Mouse (Mus musculus): ENCODE measurements around the gene Scn10a. TPM values are rescaled to one million over a fixed set of nuclear protein-coding genes. Genes with fewer than 3 reads are reported as not detected.

Gene Scn10a
- total RNA-seq, 2 experiments from 2014 or later: 0.09 to 0.11 TPM

GRCm38 (mm10) chr9:119646942-119647547, 72.1 kb downstream of the Scn10a start:
- intact Hi-C loops (cut with DNase I): loop anchor here (1.0 to 10.0 kb wide), 2 partner anchors 104 to 238 kb away; no protein-coding TSS in a partner anchor
- peak; percentile 44 to 52 for DNase-seq (ENCODE audit: low spot score in 2 of 2)

- intact Hi-C loops (cut with DNase I): loop anchor here (10.0 kb wide), 1 partner anchor 243 kb away; no protein-coding TSS in a partner anchor
- DNase-seq (ENCODE audit: low spot score in 2 of 2): no peak
These were observed 77.1 kb downstream of the Scn10a start for GRCm38 (mm10) chr9:119641985-119642384.

- no peak for DNase-seq (ENCODE audit: low spot score in 2 of 2)
- intact Hi-C loops (cut with DNase I): no loop called here
These were observed 84.8 kb downstream of the Scn10a start for GRCm38 (mm10) chr9:119634216-119634843.

GRCm38 (mm10) chr9:119633475-119633874, 85.6 kb downstream of the Scn10a start:
- intact Hi-C loops (cut with DNase I): no loop called here
- no peak for DNase-seq (ENCODE audit: low spot score in 2 of 2)

- peak in 1 of 2 experiments; percentile 5 for DNase-seq (ENCODE audit: low spot score in 2 of 2)
- intact Hi-C loops (cut with DNase I): no loop called here
These were observed 86.3 kb downstream of the Scn10a start for GRCm38 (mm10) chr9:119632801-119633200.

- DNase-seq (ENCODE audit: low spot score in 2 of 2): no peak
These were observed 87.1 kb downstream of the Scn10a start for GRCm38 (mm10) chr9:119631899-119632533.

GRCm38 (mm10) chr9:119631393-119631898, 87.7 kb downstream of the Scn10a start:
- intact Hi-C loops (cut with DNase I): no loop called here
- DNase-seq (ENCODE audit: low spot score in 2 of 2): no peak

More at GRCm38 (mm10) chr9:119631899-119632533, 87.1 kb downstream of the Scn10a start:
- intact Hi-C loops (cut with DNase I): no loop called here

- intact Hi-C loops (cut with DNase I): no loop called here
These were observed 90.3 kb downstream of the Scn10a start for GRCm38 (mm10) chr9:119628690-119629268.

GRCm38 (mm10) chr9:119627227-119627626, 91.9 kb downstream of the Scn10a start:
- DNase-seq (ENCODE audit: low spot score in 2 of 2): peak in 1 of 2 experiments; percentile 47
- intact Hi-C loops (cut with DNase I): no loop called here

More at GRCm38 (mm10) chr9:119628690-119629268, 90.3 kb downstream of the Scn10a start:
- no peak for DNase-seq (ENCODE audit: low spot score in 2 of 2)

GRCm38 (mm10) chr9:119624151-119624550, 95.0 kb downstream of the Scn10a start:
- DNase-seq (ENCODE audit: low spot score in 2 of 2): no peak
- intact Hi-C loops (cut with DNase I): no loop called here

GRCm38 (mm10) chr9:119614798-119615197, 104.3 kb downstream of the Scn10a start:
- DNase-seq (ENCODE audit: low spot score in 2 of 2): peak; percentile 12 to 24
- intact Hi-C loops (cut with DNase I): no loop called here

- intact Hi-C loops (cut with DNase I): no loop called here
- no peak for DNase-seq (ENCODE audit: low spot score in 2 of 2)
These were observed 108.5 kb downstream of the Scn10a start for GRCm38 (mm10) chr9:119610563-119611166.

- no peak for DNase-seq (ENCODE audit: low spot score in 2 of 2)
- intact Hi-C loops (cut with DNase I): no loop called here
These were observed 112.2 kb downstream of the Scn10a start for GRCm38 (mm10) chr9:119606906-119607305.

- DNase-seq (ENCODE audit: low spot score in 2 of 2): no peak
- intact Hi-C loops (cut with DNase I): no loop called here
These were observed 114.5 kb downstream of the Scn10a start for GRCm38 (mm10) chr9:119604607-119605006.

GRCm38 (mm10) chr9:119598501-119598900, 120.6 kb downstream of the Scn10a start:
- intact Hi-C loops (cut with DNase I): no loop called here
- DNase-seq (ENCODE audit: low spot score in 2 of 2): no peak

- intact Hi-C loops (cut with DNase I): no loop called here
- peak in 1 of 2 experiments; percentile 14 for DNase-seq (ENCODE audit: low spot score in 2 of 2)
These were observed 121.8 kb downstream of the Scn10a start for GRCm38 (mm10) chr9:119597332-119597731.

- no peak for DNase-seq (ENCODE audit: low spot score in 2 of 2)
- intact Hi-C loops (cut with DNase I): no loop called here
These were observed 129.5 kb downstream of the Scn10a start for GRCm38 (mm10) chr9:119589592-119589991.

GRCm38 (mm10) chr9:119588763-119589449, 130.2 kb downstream of the Scn10a start:
- intact Hi-C loops (cut with DNase I): no loop called here
- DNase-seq (ENCODE audit: low spot score in 2 of 2): no peak

- intact Hi-C loops (cut with DNase I): loop anchor here (1.0 kb wide), 1 partner anchor 120 kb away; no protein-coding TSS in a partner anchor
These were observed 138.5 kb downstream of the Scn10a start for GRCm38 (mm10) chr9:119580668-119581067.

More at GRCm38 (mm10) chr9:119580668-119581067, 138.5 kb downstream of the Scn10a start:
- peak; percentile 76 for DNase-seq (ENCODE audit: low spot score in 2 of 2)
